Mouse (Mus musculus): Measurements from ENCODE around the gene Olfr221.
"Not testable (repeated sequence)": the region's sequence is repeated elsewhere in the genome, so short reads cannot be mapped to it uniquely, and the experiment has no call there.

Gene Olfr221

DNA sequence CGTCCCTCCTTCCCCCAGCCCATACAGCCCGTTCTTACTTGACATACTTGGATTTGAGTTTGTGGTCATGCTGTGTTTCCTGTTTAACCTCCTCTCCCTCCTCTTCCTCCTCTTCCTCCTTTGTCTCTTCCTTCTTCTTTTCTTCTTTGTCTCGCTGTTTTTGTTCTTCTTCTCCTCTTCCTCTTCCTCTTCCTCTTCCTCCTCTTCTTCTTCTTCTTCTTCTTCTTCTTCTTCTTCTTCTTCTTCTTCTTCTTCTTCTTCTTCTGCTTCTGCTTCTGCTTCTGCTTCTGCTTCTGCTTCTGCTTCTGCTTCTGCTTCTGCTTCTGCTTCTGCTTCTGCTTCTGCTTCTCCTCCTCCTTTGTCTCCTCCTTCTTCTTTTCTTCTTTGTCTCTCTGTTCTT, at the start of gene Olfr221:
Gene Olfr221 (minus strand): TSS at position 101 of the 400 bp plus-strand sequence.
- not testable (repeated sequence) for DNase-seq (ENCODE audit: low spot score)

DNA sequence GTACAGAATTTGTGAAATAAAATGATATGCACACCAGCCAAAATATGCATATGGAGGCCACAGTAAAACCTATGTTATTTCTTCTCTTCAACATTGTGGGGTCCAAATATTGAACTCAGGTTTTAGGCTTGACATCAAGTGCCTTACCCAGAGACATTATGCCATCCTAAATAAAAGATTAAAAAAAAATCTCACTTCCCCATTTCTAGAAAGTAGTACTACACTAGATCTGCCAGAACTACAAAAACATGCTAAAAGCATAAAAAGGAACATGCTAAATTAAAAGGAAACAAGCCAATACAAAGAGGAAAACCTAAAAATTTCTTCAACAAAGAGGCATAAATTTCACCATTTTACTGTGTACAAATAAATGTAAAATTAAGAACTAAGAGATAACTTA, 40.8 kb upstream of the Olfr221 start:
- DNase-seq (ENCODE audit: low spot score), result no peak

DNA sequence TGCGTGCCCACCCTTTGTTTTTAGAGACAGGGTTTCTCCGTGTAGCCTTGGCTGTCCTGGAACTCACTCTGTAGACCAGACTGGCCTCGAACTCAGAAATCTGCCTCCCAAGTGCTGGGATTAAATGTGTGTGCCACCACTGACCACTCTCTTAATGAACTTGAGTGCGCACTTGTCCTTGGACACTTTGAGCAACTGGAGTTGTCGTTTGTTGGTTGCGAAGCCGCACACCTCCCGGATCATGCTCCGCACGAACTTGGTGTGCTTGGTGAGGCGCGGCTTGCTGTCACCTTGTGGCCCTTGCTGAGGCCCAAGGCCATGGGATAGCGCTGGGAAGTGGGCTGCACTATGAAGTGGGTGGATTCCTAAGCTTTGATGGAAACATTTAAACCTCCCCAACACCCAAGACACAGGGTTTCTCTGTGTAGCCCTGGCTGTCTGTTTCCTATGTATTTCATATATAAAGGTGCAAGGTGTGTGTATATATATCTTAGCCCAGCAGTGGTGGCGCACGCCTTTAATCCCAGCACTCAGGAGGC, 29.4 kb upstream of the Olfr221 start:
- no peak for DNase-seq (ENCODE audit: low spot score)

DNA sequence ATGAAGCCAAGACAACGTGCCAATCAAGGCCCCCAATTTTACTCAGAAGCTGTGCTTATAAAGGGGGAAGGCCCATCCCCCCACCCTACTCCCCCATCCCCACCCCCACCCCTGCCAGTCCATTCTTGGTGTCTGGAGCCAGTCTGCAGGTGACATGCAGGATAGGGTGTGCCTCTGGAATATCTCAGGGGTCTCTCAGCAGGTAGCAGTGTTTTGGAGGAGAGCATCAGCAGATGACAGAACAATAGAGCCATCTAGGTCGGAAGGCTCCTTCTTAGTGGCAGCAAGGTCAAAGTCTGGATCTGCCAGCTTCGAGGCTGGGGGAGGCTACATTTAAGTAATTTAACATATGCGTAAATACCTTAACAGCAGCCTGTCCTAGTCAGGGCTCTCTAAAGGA, 23.9 kb upstream of the Olfr221 start:
- no peak for DNase-seq (ENCODE audit: low spot score)

DNA sequence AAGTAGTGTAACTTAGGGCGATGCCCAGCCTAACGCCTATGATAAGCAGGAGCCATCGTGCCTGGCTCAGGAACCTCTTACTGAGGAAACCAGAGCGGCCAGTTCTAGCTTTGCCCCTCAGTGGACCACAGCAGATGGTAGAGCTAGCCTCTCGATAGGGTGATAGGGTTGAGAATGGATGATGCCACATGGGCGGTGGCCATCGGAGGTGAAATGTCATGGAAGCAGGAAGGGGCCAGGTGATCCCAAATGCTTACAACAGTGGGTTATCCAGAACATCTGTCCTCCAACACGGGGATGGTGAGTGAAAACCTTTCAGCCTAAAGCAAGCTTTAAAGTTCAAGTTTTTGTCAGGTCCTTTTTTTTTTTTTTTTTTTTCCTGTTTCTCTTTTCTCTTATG, 19.5 kb upstream of the Olfr221 start:
- DNase-seq (ENCODE audit: low spot score), result no peak

DNA sequence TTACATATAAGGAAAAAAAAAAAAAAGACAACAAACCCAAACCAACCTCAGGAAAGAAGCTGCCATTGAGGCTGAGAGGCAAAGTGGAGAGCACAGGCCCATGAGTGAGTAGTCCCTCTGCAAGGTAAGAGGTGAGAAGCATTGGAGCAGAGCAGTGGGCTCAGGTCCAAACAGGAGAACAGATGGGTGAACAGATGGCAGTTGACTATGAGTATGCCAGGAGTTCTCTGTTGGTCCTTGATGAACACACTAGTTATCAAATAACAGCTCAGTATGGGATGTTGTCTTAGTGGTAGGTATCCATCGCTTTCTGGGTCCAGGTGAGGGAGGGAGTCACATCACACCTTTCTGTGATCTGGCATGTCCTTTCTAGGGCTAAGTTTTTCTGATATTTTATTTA, 18.5 kb upstream of the Olfr221 start:
- no peak for DNase-seq (ENCODE audit: low spot score)

DNA sequence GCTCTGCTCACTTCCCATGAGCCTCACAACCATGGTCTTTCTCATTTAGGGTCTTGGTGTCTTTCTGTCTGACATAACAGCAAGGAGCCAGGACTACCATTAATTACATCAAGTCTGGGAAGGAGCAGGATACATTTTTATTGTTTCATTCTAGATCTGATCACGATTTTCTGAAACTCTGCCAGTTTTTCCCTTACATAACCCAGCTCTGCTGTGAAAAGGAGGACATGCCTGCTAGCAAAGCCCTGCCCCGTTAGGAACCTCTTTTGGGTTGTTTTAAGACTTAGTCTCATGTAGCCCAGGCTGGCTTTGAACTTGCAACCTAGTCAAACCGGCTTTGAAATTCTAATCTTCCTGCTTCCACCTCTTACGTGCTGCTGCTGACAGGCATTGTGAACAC, 17.7 kb upstream of the Olfr221 start:
- DNase-seq (ENCODE audit: low spot score), result no peak

DNA sequence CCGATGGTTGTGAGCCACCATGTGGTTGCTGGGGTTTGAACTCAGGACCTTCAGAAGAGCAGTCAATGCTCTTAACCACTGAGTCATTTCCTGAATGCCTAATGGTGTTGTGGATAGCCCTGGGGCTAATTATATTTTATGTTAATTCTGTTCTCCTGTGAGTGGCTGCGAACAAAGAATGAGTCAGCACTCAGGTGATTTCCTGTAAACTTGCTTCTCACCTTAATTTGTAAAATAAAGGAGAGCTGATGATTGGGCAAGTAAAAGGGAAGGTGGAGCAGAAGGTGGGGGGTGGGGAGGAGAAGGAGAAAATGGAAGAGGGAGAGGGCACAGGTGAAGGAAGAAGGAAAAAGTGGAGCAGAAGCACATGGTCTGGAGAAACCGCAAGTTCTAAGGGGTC, 10.5 kb upstream of the Olfr221 start:
- DNase-seq (ENCODE audit: low spot score), result not testable (repeated sequence)

DNA sequence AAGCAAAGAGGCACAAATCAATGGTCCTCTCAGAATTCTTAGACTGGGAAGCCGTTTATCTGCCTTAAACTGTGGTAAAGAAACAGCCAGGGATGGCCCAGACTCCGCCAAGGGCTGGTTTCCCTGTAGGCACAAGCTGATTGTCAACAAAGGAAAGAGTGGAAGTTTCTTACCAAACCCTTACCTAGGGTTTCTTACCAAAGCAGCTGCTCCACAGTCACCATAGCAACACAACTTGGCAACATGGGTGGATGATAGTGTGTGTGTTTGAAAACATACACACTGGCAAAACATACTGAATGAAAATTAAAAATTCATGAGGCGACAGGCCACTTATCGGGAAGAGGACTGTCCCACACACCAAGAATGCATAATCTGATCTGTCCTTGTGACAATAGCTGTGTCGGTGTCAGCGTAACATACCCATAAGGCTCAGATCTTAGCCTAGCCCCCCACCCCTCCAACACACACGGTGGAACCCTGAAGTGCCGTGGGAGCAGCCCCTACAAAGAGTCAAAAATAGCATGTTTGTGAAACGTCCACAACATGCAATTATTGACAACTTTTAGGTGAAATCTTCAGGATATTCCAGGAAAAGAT, 3.8 kb upstream of the Olfr221 start:
- DNase-seq (ENCODE audit: low spot score), result no peak

DNA sequence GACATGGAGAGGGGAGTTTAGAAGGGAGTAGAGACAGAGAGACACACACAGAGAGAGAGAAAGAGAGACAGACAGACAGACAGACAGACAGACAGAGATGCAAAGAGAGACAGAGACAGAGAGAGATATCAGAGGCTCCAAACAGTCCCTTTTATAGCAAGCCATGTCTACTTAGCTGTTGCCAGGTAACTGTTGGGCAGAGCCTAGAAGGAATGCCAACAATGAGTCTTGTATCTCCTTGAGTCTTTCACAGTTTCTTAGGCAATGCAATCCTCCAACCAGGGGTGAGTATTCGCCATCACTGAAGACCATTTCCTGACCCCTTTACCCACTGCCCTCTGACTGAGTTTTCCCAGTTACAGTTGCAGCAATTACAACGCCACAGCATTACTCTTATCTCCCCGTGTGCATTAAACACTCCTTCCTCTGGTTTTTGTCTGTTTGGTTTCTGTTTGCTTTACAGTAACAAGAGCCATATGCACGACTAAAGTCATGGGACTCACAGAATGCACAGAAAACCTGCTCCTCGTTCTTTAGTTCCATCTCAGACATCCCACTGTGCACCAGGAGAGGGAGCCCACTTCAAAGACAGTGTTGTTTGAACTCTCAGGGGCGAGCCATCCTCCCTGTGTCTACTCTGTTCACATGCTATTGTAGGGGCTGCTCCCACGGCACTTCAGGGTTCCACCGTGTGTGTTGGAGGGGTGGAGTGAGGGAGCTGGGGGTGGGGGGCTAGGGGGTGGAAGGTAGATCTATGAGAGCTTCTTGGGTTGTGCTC, 2.8 kb upstream of the Olfr221 start:
- DNase-seq (ENCODE audit: low spot score), result no peak

DNA sequence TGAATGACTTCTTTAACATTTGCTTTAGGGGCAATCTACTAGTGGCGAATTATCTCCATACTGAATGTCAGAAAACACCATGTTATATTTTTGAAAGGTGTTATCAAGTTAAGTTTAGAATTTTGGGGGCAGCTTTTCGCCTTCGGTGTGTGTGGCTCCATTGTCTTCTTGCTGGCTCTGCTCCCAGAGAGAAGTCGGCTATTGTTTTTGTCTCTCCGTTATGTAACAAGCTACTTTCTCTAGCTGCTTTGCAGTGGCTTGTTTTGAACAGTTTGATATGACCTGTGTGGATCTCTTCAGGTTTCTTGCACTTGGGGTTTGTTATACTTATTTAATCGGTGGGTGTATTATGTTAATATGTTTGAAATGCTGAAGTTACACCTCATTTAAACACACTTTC, 1.2 kb upstream of the Olfr221 start:
- no peak for DNase-seq (ENCODE audit: low spot score)

DNA sequence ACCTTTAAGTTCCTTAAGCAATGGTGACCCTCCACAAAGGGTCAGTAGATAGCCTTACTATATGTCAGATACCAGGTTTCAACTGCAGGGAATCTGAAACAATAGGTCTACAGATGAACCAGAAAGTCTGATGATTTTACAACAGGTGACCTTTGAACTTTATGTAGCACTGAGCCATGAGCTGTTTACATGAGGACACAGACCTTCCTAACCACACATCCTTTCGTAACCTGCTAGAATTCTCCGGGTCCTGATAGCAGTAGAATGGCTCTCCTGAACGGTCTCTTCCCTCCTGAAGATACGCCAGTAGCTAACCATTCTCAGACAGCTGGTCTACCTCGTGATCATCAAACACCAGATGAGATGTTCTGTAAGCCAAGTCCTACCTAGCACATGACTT, 2.9 kb downstream of the Olfr221 start:
- no peak for DNase-seq (ENCODE audit: low spot score)

DNA sequence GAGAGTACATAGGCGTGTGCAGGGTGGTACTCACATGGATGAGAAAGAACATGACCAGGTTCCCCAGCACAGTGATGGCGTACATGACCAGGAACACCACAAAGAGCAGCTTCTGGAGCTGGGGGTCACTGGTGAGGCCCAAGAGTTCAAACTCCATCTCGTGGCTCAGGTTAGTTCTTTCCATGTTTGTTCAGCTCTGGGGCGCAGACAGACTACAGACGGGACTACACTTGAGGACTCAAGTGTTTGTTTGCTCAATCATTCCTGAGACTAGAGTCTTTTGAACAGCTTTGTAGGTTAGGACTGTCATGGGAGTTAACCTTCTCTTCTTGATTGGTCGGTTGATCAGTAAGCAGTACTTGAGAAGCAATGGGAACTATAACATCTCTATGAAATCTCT, 6.3 kb downstream of the Olfr221 start:
- no peak for DNase-seq (ENCODE audit: low spot score)

DNA sequence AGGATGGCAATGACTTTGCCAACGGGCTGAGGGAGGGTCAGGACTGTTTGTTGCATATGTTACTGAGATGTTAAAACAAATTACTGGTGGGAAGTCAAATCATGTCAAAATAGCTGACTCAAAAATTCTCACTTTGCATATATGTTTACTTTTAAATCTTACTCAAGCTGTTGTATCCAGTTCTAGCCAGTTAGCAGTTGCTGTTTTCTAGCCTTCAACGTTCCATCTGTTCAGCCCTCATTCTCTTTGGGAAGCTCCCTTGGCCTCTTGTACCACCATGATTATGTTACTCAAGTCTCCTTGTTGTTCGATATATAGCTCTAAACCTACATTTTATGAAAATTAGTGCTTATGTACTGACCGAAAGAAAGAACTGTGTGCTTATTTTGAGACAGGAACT, 15.9 kb downstream of the Olfr221 start:
- no peak for DNase-seq (ENCODE audit: low spot score)

DNA sequence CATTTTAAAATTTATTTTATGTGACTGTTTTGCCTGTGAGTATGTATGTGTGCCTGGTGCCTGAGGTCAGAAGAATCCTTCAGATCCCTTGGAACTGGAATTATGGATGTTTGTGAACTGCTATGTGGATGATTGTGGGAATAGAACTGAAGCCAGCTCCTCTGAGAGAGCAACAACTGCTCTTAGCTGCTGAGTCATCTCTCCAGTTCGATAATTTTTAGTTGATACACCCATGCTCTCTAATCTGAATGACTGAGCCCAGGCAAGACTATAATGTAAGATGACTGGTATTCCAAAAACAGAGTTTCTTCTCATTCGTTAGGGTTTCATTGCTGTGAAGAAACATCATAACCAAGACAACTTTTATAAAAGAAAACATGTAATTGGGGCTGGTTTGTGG, 18.1 kb downstream of the Olfr221 start:
- no peak for DNase-seq (ENCODE audit: low spot score)

DNA sequence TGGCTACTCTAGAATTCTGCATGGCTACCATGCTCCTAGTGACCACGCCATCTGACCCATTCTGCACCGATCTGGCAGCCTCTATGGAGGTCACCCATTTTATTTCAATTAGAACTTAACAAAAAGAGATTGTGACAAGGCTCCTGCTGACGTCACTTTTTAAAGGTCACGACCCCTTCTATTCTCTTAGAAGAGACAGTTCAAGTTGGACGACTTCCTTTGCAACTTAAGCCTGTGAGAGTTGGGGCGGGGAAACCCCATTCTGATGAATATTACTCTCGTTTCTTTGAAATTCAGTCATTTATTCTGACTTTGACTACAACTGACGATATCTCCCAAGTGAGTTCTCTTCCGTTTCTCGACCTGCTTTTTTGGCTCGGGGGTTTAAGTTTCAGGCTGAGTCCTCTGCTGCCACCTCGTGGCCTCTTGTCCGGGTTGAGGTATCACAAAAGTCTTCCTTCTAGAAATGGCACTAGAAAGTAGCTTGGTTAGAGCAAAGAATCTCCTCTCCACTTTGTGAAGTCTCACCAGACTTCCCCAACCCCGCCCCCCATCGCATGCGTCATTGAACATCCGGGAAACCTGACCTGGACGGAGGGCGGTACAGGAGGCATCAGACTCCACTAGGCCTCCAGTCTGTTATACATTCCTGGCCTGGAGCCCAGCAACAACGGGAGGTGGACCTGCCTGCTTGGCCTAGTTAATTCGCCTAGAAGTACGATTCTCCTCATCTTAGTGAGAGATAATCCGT, 19.4 kb downstream of the Olfr221 start:
- DNase-seq (ENCODE audit: low spot score), result peak; percentile 74

DNA sequence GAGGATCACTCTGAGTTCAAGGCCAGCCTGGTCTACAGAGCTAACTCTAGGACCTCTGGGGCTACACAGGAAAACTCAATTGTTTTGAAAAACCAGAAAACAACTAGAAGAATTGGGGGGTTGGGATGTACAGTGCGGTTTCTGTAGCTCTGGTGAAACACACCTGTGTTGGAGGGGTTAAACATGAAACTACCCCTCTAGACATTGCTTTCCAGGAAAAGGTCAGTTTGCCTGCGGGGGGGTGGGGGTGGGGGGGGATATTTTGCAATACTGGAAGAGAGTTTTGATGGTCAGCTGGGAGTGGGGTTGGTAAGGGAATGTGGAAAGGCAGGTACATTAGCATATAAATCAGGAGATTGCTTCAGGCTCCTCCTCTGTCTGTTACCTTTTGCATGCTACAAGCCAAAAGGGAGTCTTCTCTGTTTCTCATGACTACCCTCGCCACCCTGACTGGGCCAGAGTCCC, 20.0 kb downstream of the Olfr221 start:
- DNase-seq (ENCODE audit: low spot score), result no peak

DNA sequence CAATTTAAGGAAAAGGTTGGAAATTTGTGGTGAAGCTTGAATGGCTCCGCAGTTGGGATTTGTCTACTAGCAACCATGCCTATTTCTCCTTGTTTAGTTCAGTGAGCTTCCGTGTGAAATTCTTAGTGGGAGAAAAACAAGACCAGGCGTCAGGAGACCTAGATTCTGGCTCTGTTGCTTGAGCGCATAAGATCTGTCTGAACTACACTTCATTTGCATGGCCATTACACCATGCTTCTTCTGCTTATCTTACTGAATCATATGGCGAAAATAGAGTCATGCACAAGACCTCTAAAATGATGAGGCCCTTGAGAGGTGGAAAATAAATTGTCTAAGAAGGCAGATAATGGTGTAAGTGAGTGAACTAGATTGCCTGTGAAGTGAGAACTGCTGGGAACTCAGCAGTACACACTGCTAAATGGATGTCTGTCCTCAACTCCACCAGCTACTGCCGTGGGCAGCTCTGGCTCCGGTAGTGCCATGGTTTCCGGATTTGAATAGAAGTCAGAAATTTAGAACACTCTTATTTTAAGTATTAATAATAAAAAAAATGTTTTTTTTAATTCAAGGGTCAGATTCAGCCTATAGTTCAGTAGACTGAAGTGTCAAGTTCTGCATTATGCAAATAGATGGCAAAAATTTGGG, 20.6 kb downstream of the Olfr221 start:
- DNase-seq (ENCODE audit: low spot score), result no peak

DNA sequence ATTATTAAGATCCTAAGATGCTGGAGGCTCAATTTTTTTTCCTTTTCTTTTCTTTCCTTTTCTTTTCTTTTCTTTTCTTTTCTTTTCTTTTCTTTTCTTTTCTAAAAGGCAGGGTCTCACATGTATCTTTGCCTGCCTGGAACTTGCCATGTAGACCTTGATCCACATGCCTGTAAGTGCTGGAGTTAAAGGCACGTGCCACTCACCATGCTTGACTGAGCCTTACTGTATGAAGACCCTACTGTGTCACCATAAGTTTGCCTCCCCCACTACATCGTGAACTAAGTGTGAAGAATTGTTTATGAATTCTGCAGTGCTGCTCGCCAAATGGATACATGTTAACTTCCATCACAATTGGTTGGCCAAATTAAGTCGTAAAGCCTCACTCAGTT, 21.1 kb downstream of the Olfr221 start:
- no peak for DNase-seq (ENCODE audit: low spot score)

DNA sequence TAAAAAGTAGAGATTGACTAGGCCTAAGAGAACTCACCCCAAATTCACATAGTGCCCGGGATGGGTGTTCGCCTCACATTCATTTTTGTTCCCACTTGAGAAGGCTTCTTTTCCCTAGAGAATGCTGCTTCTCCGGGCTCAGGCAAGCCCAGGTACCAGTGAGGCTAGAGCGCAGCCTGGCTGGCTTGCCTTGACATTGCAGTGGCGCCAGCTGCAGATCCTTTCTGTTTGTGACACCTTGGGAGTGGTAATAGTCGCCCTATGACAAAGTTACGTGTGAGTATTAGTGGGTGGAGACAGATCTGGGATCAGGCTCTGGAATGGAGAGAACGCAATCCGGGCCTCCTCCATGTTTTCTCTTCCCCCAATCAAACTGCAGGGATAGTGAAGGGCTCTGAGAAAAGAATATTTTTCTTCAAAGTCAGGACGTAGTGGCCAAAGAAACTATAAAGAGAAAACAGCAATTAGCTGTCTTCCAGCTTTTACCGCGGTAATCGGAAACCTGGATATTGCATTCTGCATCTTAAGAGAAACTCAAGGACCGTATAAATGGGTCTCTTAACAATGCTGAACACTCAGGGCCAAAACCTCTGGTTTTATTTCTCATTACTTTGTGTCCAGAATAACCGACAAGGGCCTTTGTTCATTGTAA, 21.6 kb downstream of the Olfr221 start, which contains the start of gene Zfp219:
Gene Zfp219 (minus strand): TSS at position 248 of the 652 bp plus-strand sequence.
- DNase-seq (ENCODE audit: low spot score), result no peak

DNA sequence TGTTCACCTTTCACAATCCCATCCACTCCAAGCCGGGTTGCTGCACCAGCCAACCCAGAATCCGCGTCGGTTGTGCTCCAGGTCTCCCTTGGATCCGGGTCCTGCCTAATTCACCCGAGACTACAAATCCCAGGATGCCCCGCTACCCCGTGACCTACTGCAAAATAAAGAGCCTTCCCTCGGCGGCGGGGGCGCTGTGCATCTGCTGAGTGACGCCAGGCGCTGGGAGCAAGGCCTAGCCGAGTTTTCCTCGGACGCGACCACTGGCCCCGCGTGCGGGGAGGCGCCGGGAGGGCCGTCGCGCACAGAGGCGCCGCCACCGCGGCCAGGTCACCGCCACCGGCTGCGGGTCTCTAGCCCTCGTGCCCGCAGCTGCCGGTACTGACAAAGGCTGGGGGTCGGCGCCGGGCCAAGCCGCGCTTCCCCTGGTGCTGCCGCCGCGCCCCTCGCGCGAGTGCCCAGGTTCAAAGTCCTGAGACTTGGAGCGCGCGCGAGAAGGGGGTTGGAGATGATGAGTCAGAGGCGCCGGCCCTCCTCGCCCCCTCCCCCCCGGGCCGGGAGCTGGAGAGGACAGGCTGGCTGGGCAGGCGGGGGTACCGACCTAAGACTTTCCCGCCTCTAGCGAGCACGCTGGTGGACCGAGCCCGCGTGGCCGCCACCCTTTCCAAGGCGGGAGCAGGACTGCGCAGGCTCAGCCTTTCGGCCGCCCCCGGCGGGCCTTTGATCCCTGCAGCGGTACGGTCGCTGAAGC, 22.5 kb downstream of the Olfr221 start:
- peak; percentile 91 for DNase-seq (ENCODE audit: low spot score)

All from ovary, postnatal 10 days (tissue).